Mouse (Mus musculus) lung, postnatal 10 days (tissue): ENCODE data around the gene 4930544D05Rik.

ENCODE experiments used
- DNase-seq: peaks from one replicate; pipeline ENCODE4 v3.0.0; 2021

Gene 4930544D05Rik

GRCm38 (mm10) chr11:70605024-70605566 is 10.6 kb upstream of the 4930544D05Rik start:
- peak; percentile 84 for DNase-seq

- DNase-seq = no peak
Observed at GRCm38 (mm10) chr11:70606717-70607116, 8.9 kb upstream of the 4930544D05Rik start.

- no peak for DNase-seq
Observed at GRCm38 (mm10) chr11:70607611-70608010, 8.0 kb upstream of the 4930544D05Rik start.

- DNase-seq = peak; percentile 35
Observed at GRCm38 (mm10) chr11:70608381-70609066, 7.1 kb upstream of the 4930544D05Rik start.

- no peak for DNase-seq
Observed at GRCm38 (mm10) chr11:70610752-70611151, 4.9 kb upstream of the 4930544D05Rik start.

- DNase-seq = no peak
Observed at GRCm38 (mm10) chr11:70612505-70612904, 3.1 kb upstream of the 4930544D05Rik start.

GRCm38 (mm10) chr11:70615074-70615473 is 574 bp upstream of the 4930544D05Rik start:
- DNase-seq = peak; percentile 85

- no peak for DNase-seq
Observed at GRCm38 (mm10) chr11:70619101-70619500, 3.5 kb downstream of the 4930544D05Rik start, which contains the start of gene Chrne. Gene Chrne (minus strand): TSS chr11:70619216.

- DNase-seq = peak; percentile 47
Observed at GRCm38 (mm10) chr11:70621972-70622814, 6.5 kb downstream of the 4930544D05Rik start.

- DNase-seq = no peak
Observed at GRCm38 (mm10) chr11:70623053-70623742, 7.5 kb downstream of the 4930544D05Rik start.

GRCm38 (mm10) chr11:70625473-70625872 is 9.8 kb downstream of the 4930544D05Rik start:
- peak; percentile 63 for DNase-seq

GRCm38 (mm10) chr11:70626877-70627276 is 11.2 kb downstream of the 4930544D05Rik start:
- no peak for DNase-seq

GRCm38 (mm10) chr11:70628431-70628830 is 12.8 kb downstream of the 4930544D05Rik start:
- peak; percentile 2 for DNase-seq

GRCm38 (mm10) chr11:70629557-70629956 is 13.9 kb downstream of the 4930544D05Rik start:
- DNase-seq = peak; percentile 16

GRCm38 (mm10) chr11:70630129-70630528 is 14.5 kb downstream of the 4930544D05Rik start:
- no peak for DNase-seq

- no peak for DNase-seq
Observed at GRCm38 (mm10) chr11:70635601-70636000, 20.0 kb downstream of the 4930544D05Rik start.

GRCm38 (mm10) chr11:70637764-70638163 is 22.1 kb downstream of the 4930544D05Rik start:
- no peak for DNase-seq

- no peak for DNase-seq
Observed at GRCm38 (mm10) chr11:70638293-70638692, 22.6 kb downstream of the 4930544D05Rik start.

- DNase-seq = no peak
Observed at GRCm38 (mm10) chr11:70638714-70639278, 23.1 kb downstream of the 4930544D05Rik start, which contains the start of gene Gp1ba. Gene Gp1ba (plus strand): TSS chr11:70639122.

- DNase-seq = no peak
Observed at GRCm38 (mm10) chr11:70639976-70640375, 24.3 kb downstream of the 4930544D05Rik start.

GRCm38 (mm10) chr11:70641241-70641640 is 25.6 kb downstream of the 4930544D05Rik start:
- DNase-seq = no peak

- DNase-seq = no peak
Observed at GRCm38 (mm10) chr11:70643051-70643450, 27.4 kb downstream of the 4930544D05Rik start.
